Mouse (Mus musculus) forebrain, embryonic 14.5 days (tissue): ENCODE measurements around the gene Smco4. TPM values are rescaled to one million over a fixed set of nuclear protein-coding genes. Genes with fewer than 3 reads are reported as not detected.

Experiments
- ATAC-seq: fragments of 200-750 bp; cut with Nextera tagmentation; 2 replicates; pipeline ENCODE4 v1.8.0; 2017; ENCODE audit warnings: mild to moderate bottlenecking, moderate library complexity
- DNase-seq: peaks from one replicate; pipeline ENCODE4 v3.0.0-alpha.2; 2015; ENCODE audit warnings: low spot score
- H3K27ac ChIP-seq: fragments of 300-500 bp; sonication (generic); 2 replicates; pipeline ENCODE4 v1.5.1; 2014; ENCODE audit warnings: low read depth, mild to moderate bottlenecking, control low read depth, low read length, moderate library complexity
- H3K27me3 ChIP-seq: fragments of 300-500 bp; sonication (generic); replicated peaks from 2 replicates; pipeline ENCODE4 v1.6.1; 2014; ENCODE audit warnings: low read length, control low read depth, mixed read lengths; ENCODE audit not compliant: control insufficient read depth, insufficient read depth
- H3K36me3 ChIP-seq: fragments of 300-500 bp; sonication (generic); 2 replicates; pipeline ENCODE4 v1.6.1; 2014; ENCODE audit warnings: low read length, control low read depth; ENCODE audit not compliant: control insufficient read depth, insufficient read depth
- H3K4me1 ChIP-seq: fragments of 300-500 bp; sonication (generic); 2 replicates; pipeline ENCODE4 v1.6.1; 2014; ENCODE audit warnings: antibody characterized with exemption, low read length, control low read depth; ENCODE audit not compliant: control insufficient read depth, insufficient read depth
- H3K4me2 ChIP-seq: fragments of 300-500 bp; sonication (generic); 2 replicates; pipeline ENCODE4 v1.6.1; 2014; ENCODE audit warnings: mild to moderate bottlenecking, control low read depth, low read length
- H3K4me3 ChIP-seq: fragments of 300-500 bp; sonication (generic); 2 replicates; pipeline ENCODE4 v1.5.1; 2014; ENCODE audit warnings: low read depth, low read length, control low read depth
- H3K9ac ChIP-seq: fragments of 300-500 bp; sonication (generic); 2 replicates; pipeline ENCODE4 v1.6.1; 2014; ENCODE audit warnings: mild to moderate bottlenecking, low read length, control low read depth, moderate library complexity
- H3K9me3 ChIP-seq: fragments of 300-500 bp; sonication (generic); replicated peaks from 2 replicates; pipeline ENCODE4 v1.6.1; 2016; ENCODE audit warnings: low read length, control low read depth, mixed read lengths; ENCODE audit not compliant: control insufficient read depth
- WGBS: fragments of 180-500 bp; shearing (Covaris S2); extraction: QIAGEN DNeasy Blood & Tissue Kit; methylation state at CpG from one replicate; pipeline ENCODE4 v1.1.7; 2014; 5-methylcytosine and 5-hydroxymethylcytosine counted together
- polyA plus RNA-seq: library from polyadenylated mRNA; unstranded; fragments of >200 nt; fragmentation: Nextera tagmentation; extraction: Ambion mirVana; gene quantifications from 2 replicates; pipeline ENCODE4 v1.2.1, GENCODE M21; 2014

Gene Smco4
- polyA plus RNA-seq, 1 experiment from 2014 or later, result 3.5 TPM

- ATAC-seq (no peak), DNase-seq (no peak)
- Histone ChIP-seq H3K4me2 (no peak overlapping the region), H3K36me3 (no peaks in the 10 kb centered on the region), H3K27me3 (no peaks in the 10 kb centered on the region), H3K9ac (no peak overlapping the region), H3K4me3 (no peak overlapping the region), H3K27ac (no peak overlapping the region), H3K9me3 (no peaks in the 10 kb centered on the region), H3K4me1 (no peaks in the 10 kb centered on the region)
- 43% methylated on average over 7 of the region's 7 CpGs for WGBS
Measured at GRCm38 (mm10) chr9:15502476-15502875, 9.2 kb downstream of the Smco4 start.

- 82% methylated on average over 10 of the region's 10 CpGs for WGBS
- ATAC-seq (no peak), DNase-seq (no peak)
- Histone ChIP-seq H3K27ac (no peak overlapping the region), H3K4me3 (no peak overlapping the region), H3K36me3 (no peaks in the 10 kb centered on the region), H3K9me3 (no peaks in the 10 kb centered on the region), H3K4me1 (no peaks in the 10 kb centered on the region), H3K27me3 (no peaks in the 10 kb centered on the region), H3K4me2 (no peak overlapping the region), H3K9ac (no peak overlapping the region)
Measured at GRCm38 (mm10) chr9:15503307-15503706, 10.1 kb downstream of the Smco4 start.

GRCm38 (mm10) chr9:15503827-15504226 lies 10.6 kb downstream of the Smco4 start:
- WGBS, result 69% methylated on average over 6 of the region's 6 CpGs
- no peak overlapping the region for H3K4me2 ChIP-seq
- no peak overlapping the region for H3K27ac ChIP-seq
- no peaks in the 10 kb centered on the region for H3K36me3 ChIP-seq
- no peak overlapping the region for H3K4me3 ChIP-seq
- no peaks in the 10 kb centered on the region for H3K27me3 ChIP-seq
- no peak for DNase-seq
- no peaks in the 10 kb centered on the region for H3K9me3 ChIP-seq
- H3K4me1 ChIP-seq, result no peaks in the 10 kb centered on the region
- no peak overlapping the region for H3K9ac ChIP-seq
- no peak for ATAC-seq

GRCm38 (mm10) chr9:15505288-15505687 lies 12.1 kb downstream of the Smco4 start:
- H3K36me3 ChIP-seq, result no peaks in the 10 kb centered on the region
- no peaks in the 10 kb centered on the region for H3K27me3 ChIP-seq
- H3K27ac ChIP-seq, result no peak overlapping the region
- ATAC-seq (no peak), DNase-seq (no peak)
- H3K9me3 ChIP-seq, result no peaks in the 10 kb centered on the region
- no peak overlapping the region for H3K9ac ChIP-seq
- H3K4me3 ChIP-seq, result no peak overlapping the region
- 67% methylated on average over 1 of the region's 1 CpGs for WGBS
- H3K4me2 ChIP-seq, result no peak overlapping the region
- peaks cover 7% of the 10 kb centered on the region for H3K4me1 ChIP-seq

- no peak overlapping the region for H3K27ac ChIP-seq
- WGBS, result 93% methylated on average over 3 of the region's 3 CpGs
- no peaks in the 10 kb centered on the region for H3K9me3 ChIP-seq
- no peak for ATAC-seq
- H3K9ac ChIP-seq, result no peak overlapping the region
- H3K4me3 ChIP-seq, result no peak overlapping the region
- peaks cover 16% of the 10 kb centered on the region for H3K4me1 ChIP-seq
- H3K36me3 ChIP-seq, result no peaks in the 10 kb centered on the region
- H3K27me3 ChIP-seq, result no peaks in the 10 kb centered on the region
- DNase-seq, result no peak
- no peak overlapping the region for H3K4me2 ChIP-seq
Measured at GRCm38 (mm10) chr9:15506863-15507262, 13.6 kb downstream of the Smco4 start.

GRCm38 (mm10) chr9:15507431-15507875 lies 14.2 kb downstream of the Smco4 start:
- Histone ChIP-seq H3K36me3 (no peaks in the 10 kb centered on the region), H3K9ac (no peak overlapping the region), H3K4me3 (no peak overlapping the region), H3K4me2 (no peak overlapping the region), H3K9me3 (no peaks in the 10 kb centered on the region), H3K4me1 (peaks cover 16% of the 10 kb centered on the region), H3K27ac (no peak overlapping the region; the same call in 1 of the 2 replicates), H3K27me3 (no peaks in the 10 kb centered on the region)
- WGBS, result 83% methylated on average over 4 of the region's 4 CpGs
- no peak for ATAC-seq
- DNase-seq, result no peak

GRCm38 (mm10) chr9:15509363-15509762 lies 16.1 kb downstream of the Smco4 start:
- Histone ChIP-seq H3K27me3 (no peaks in the 10 kb centered on the region), H3K36me3 (no peaks in the 10 kb centered on the region), H3K9me3 (no peaks in the 10 kb centered on the region), H3K9ac (no peak overlapping the region), H3K4me1 (peaks cover 21% of the 10 kb centered on the region), H3K27ac (no peak overlapping the region), H3K4me3 (no peak overlapping the region), H3K4me2 (no peak overlapping the region)
- WGBS, result 80% methylated on average over 3 of the region's 3 CpGs
- DNase-seq (no peak), ATAC-seq (no peak)

GRCm38 (mm10) chr9:15510557-15511310 lies 17.5 kb downstream of the Smco4 start:
- H3K4me2 ChIP-seq, result no peak overlapping the region
- peak; percentile 84 for DNase-seq
- peak; percentile 57 for ATAC-seq
- no peak overlapping the region for H3K9ac ChIP-seq
- H3K27ac ChIP-seq, result peak overlapping the region; percentile 60
- H3K36me3 ChIP-seq, result no peaks in the 10 kb centered on the region
- H3K9me3 ChIP-seq, result no peaks in the 10 kb centered on the region
- WGBS, result 17% methylated on average over 3 of the region's 3 CpGs
- peaks cover 21% of the 10 kb centered on the region for H3K4me1 ChIP-seq
- H3K4me3 ChIP-seq, result no peak overlapping the region
- H3K27me3 ChIP-seq, result no peaks in the 10 kb centered on the region

- Histone ChIP-seq H3K9ac (no peak overlapping the region), H3K4me2 (no peak overlapping the region), H3K9me3 (no peaks in the 10 kb centered on the region), H3K27ac (no peak overlapping the region), H3K27me3 (no peaks in the 10 kb centered on the region), H3K36me3 (no peaks in the 10 kb centered on the region), H3K4me3 (no peak overlapping the region), H3K4me1 (peaks cover 21% of the 10 kb centered on the region)
- WGBS, result 54% methylated on average over 7 of the region's 7 CpGs
- DNase-seq, result no peak
- no peak for ATAC-seq
Measured at GRCm38 (mm10) chr9:15512918-15513317, 19.7 kb downstream of the Smco4 start.
